Mouse (Mus musculus) midbrain, postnatal 0 days (tissue): ENCODE measurements around the gene Psen2. TPM values are rescaled to one million over a fixed set of nuclear protein-coding genes. Genes with fewer than 3 reads are reported as not detected.

ENCODE experiments used
- ATAC-seq: fragments of 200-750 bp; cut with Nextera tagmentation; 2 replicates; pipeline ENCODE4 v1.8.0; 2017; ENCODE audit warnings: moderate number of reproducible peaks, mild to moderate bottlenecking, moderate TSS enrichment, moderate library complexity; ENCODE audit not compliant: low FRiP score
- DNase-seq: peaks from one replicate; pipeline ENCODE4 v3.0.0-alpha.2; 2015; ENCODE audit warnings: low spot score
- H3K27ac ChIP-seq: fragments of 300-500 bp; sonication (generic); 2 replicates; pipeline ENCODE4 v1.5.1; 2014; ENCODE audit warnings: low read depth, mild to moderate bottlenecking, low read length, mixed read lengths
- H3K27me3 ChIP-seq: fragments of 300-500 bp; sonication (generic); 2 replicates; pipeline ENCODE4 v1.6.1; 2014; ENCODE audit warnings: low read length, control low read depth, mixed read lengths; ENCODE audit not compliant: insufficient read depth
- H3K36me3 ChIP-seq: fragments of 300-500 bp; sonication (generic); 2 replicates; pipeline ENCODE4 v1.6.1; 2014; ENCODE audit warnings: low read length, control low read depth, mixed read lengths; ENCODE audit not compliant: insufficient read depth
- H3K4me1 ChIP-seq: fragments of 300-500 bp; sonication (generic); 2 replicates; pipeline ENCODE4 v1.6.1; 2014; ENCODE audit warnings: mild to moderate bottlenecking, control low read depth, antibody characterized with exemption, low read length, mixed read lengths; ENCODE audit not compliant: insufficient read depth
- H3K4me2 ChIP-seq: fragments of 300-500 bp; sonication (generic); 2 replicates; pipeline ENCODE4 v1.6.1; 2014; ENCODE audit warnings: low read depth, mild to moderate bottlenecking, low read length, mixed read lengths; ENCODE audit not compliant: poor library complexity, severe bottlenecking
- H3K4me3 ChIP-seq: fragments of 300-500 bp; sonication (generic); 2 replicates; pipeline ENCODE4 v1.5.1; 2014; ENCODE audit warnings: low read depth, mild to moderate bottlenecking, low read length, moderate library complexity
- H3K9ac ChIP-seq: fragments of 300-500 bp; sonication (generic); replicated peaks from 2 replicates; pipeline ENCODE4 v1.6.1; 2014; ENCODE audit warnings: mild to moderate bottlenecking, low read length, moderate library complexity, mixed read lengths; ENCODE audit not compliant: poor library complexity, severe bottlenecking
- H3K9me3 ChIP-seq: fragments of 300-500 bp; sonication (generic); 2 replicates; pipeline ENCODE4 v1.6.1; 2016; ENCODE audit warnings: low read length, control low read depth
- CTCF ChIP-seq: IDR thresholded peaks from 2 replicates; pipeline ENCODE4 v1.5.1; 2016; ENCODE audit warnings: antibody characterized with exemption, mild to moderate bottlenecking
- WGBS: fragments of 180-500 bp; shearing (Covaris S2); extraction: QIAGEN DNeasy Blood & Tissue Kit; methylation state at CpG from one replicate; pipeline ENCODE4 v1.1.7; 2014; 5-methylcytosine and 5-hydroxymethylcytosine counted together
- polyA plus RNA-seq: library from polyadenylated mRNA; unstranded; fragments of >200 nt; fragmentation: Nextera tagmentation; extraction: Ambion mirVana; gene quantifications from 2 replicates; pipeline ENCODE4 v1.2.1, GENCODE M21; 2015
- total RNA-seq: library from RNA; depleted of rRNA; stranded (reverse); fragments of >200 nt; gene quantifications from 2 replicates; pipeline ENCODE4 v1.2.3, GENCODE M21; 2014

The Psen2 gene
- total and polyA plus RNA-seq, 2 experiments from 2014 or later = 22.0 to 32.1 TPM

DNA sequence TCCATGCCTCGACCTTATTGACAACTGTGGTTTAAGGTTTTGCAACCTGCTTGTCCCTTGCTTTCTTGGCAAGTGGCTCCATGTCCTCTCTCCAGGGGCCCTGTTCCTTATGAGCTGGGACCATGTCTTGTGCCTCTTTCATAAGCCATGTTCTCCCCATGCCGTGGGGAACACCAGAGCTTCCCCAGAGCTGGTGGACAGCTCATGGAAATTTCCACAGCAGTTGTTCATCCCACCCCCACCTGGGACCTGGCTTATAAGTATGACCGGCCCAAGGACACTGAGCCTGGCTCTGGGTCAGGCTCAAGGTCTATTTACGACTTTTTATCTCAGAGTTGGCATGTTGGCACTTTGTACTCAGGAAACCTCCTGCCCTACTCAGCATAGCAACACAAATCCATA is 53.2 kb downstream of the Psen2 start:
- no peak for DNase-seq
- Histone ChIP-seq H3K27ac (no peak overlapping the region), H3K4me3 (no peak overlapping the region), H3K4me2 (no peak overlapping the region), H3K4me1 (no peaks in the 10 kb centered on the region), H3K27me3 (no peaks in the 10 kb centered on the region), H3K9me3 (no peaks in the 10 kb centered on the region), H3K36me3 (no peaks in the 10 kb centered on the region), H3K9ac (no peak overlapping the region)
- ATAC-seq = no peak
- TF ChIP-seq CTCF = no peak
- WGBS = 71% methylated on average over 4 of the region's 4 CpGs

DNA sequence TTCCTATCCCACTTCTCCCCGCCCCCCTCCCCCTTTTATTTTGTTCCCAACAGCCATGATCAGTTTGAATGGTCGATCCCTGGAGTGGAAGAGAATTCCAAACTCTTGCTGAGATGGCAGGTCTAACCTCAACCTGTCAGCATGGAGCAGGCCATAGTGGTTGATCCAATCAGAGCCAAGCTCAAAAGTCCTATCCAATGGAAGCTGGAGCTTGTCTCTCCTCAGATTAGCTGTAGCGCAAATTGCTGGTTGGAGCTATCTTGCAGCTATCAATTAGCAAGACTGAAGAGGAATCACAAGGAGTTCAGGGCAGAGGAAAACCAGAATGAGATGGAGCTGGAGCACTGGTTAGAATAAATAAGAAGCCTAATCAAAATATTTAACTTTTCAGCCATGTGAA is 54.9 kb downstream of the Psen2 start:
- Histone ChIP-seq H3K4me1 (no peaks in the 10 kb centered on the region), H3K36me3 (no peaks in the 10 kb centered on the region), H3K4me3 (no peak overlapping the region), H3K27ac (no peak overlapping the region), H3K27me3 (no peaks in the 10 kb centered on the region), H3K4me2 (no peak overlapping the region), H3K9me3 (no peaks in the 10 kb centered on the region), H3K9ac (no peak overlapping the region)
- no peak for TF ChIP-seq CTCF
- no peak for DNase-seq
- no peak for ATAC-seq
- WGBS = 77% methylated on average over 3 of the region's 3 CpGs

DNA sequence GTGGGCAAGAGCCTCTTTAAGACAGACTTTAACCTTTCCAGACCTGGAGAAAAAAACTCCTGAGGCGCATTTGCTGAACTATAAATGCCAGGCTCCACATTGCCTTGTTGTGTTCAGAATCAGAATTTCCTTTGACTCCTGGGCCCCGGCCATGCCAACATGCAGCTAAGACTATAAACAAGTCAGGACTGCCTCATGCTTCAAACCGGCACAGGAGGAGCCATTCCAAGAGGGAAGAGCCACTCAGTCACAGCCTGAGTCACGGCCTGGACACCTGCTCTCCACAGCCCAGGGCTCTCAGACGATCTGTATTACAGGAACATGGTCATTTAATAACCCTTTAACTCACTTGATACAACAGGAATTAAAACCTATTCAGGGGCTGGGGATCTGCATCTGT is 62.5 kb downstream of the Psen2 start:
- no peak overlapping the region for H3K4me2 ChIP-seq
- no peak overlapping the region for H3K9ac ChIP-seq
- no peaks in the 10 kb centered on the region for H3K36me3 ChIP-seq
- no peak overlapping the region for H3K4me3 ChIP-seq
- H3K27ac ChIP-seq = no peak overlapping the region
- ATAC-seq (no peak), DNase-seq (no peak)
- TF ChIP-seq CTCF = no peak
- no peaks in the 10 kb centered on the region for H3K27me3 ChIP-seq
- H3K9me3 ChIP-seq = no peaks in the 10 kb centered on the region
- H3K4me1 ChIP-seq = no peaks in the 10 kb centered on the region
- 75% methylated on average over 5 of the region's 5 CpGs for WGBS

DNA sequence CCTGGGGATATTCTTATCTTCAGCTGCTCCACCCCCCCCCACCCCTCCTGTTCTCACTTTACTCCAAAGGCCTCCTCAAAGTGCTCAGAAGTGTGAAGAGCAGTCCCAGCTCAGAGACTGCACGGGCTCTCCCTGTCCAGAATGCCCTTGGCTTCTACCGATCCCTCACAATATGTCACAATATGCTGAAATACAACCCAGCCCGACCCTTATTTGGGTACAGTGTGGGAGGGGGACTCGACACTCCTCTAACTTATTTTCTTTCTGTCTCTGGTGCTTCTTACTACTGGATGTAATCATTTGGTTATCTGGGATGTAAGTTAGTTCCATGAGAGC is 63.6 kb downstream of the Psen2 start:
- WGBS = 78% methylated on average over 4 of the region's 4 CpGs
- H3K4me3 ChIP-seq = no peak overlapping the region
- H3K9me3 ChIP-seq = no peaks in the 10 kb centered on the region
- no peak overlapping the region for H3K27ac ChIP-seq
- H3K4me1 ChIP-seq = peaks cover 6% of the 10 kb centered on the region; the same call in 1 of the 2 replicates
- 0 out of 2 replicates have a peak, but pooled peaks cover 2% of the 10 kb centered on the region for H3K27me3 ChIP-seq
- TF ChIP-seq CTCF = no peak
- ATAC-seq = no peak
- no peak for DNase-seq
- no peak overlapping the region for H3K9ac ChIP-seq
- no peaks in the 10 kb centered on the region for H3K36me3 ChIP-seq
- no peak overlapping the region for H3K4me2 ChIP-seq

DNA sequence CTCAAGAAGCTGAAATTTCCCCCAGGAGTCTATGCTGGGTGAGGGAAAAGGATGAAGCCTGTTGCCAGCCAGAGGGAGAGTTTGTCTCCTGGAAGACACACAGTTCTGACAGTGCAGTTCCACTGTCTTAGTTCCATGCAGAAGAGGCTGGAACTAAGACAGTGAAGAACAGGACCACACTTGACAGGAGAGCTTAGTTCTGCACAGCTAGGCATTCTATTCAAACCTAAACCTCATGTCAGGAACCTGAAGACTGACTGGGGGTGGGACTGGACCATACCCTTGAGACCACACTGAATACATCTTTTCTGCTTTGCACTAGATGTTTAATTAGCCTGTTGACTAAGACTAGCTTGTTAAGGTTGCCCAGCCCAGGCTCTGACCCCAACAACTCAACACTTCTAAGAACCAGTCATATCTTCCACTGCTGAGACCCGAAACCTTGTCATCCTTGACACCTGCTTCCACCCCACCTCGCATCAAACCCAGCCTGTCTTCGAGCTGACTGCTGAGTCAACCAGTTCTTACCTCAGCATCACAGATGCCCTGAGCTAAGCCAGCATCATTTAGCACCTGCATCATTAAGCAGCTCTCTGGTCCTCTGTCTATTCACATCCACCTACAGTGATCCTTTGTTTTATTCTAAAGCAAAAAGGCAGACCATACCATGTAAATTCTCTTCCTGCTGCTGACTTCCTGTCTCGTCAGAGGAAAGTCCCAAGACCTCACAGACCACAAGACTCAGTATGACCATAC is 64.1 kb downstream of the Psen2 start, which contains the start of gene Coq8a:
TSS of gene Coq8a (minus strand) at position 644 of the 756 bp plus-strand sequence.
- 0 out of 2 replicates have a peak, but pooled peaks cover 5% of the 10 kb centered on the region for H3K27me3 ChIP-seq
- no peak for TF ChIP-seq CTCF
- no peak within 1 kb of the TSS for H3K4me3 ChIP-seq
- WGBS = 75% methylated on average over 4 of the region's 4 CpGs
- no peak within 1 kb of the TSS for H3K9ac ChIP-seq
- ATAC-seq (no peak), DNase-seq (no peak)
- no peak within 1 kb of the TSS for H3K4me2 ChIP-seq
- no peaks in the 10 kb centered on the region for H3K9me3 ChIP-seq
- H3K27ac ChIP-seq = no peak within 1 kb of the TSS
- H3K36me3 ChIP-seq = no peaks in the 10 kb centered on the region
- peaks cover 6% of the 10 kb centered on the region; the same call in 1 of the 2 replicates for H3K4me1 ChIP-seq

DNA sequence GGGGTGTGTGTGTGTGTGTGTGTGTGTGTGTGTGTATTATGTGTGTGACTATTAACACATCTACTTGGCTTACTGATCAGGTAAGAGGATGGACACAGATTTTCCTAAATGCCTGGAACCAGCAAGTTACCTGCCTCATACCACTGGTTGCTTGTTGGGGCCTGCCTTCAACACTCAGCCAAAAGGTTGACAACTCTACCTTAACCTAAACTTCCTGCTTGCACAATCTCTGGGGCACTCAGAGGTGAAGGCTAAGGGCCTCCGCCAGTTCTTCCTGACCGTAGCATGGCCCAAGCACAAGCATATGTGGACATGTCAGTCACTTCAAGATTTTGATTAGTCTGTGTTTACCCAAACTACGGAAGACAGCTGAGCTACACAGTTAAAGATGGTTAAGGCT is 65.3 kb downstream of the Psen2 start:
- ATAC-seq (no peak), DNase-seq (no peak)
- Histone ChIP-seq H3K27ac (no peak overlapping the region), H3K9me3 (no peaks in the 10 kb centered on the region), H3K9ac (no peak overlapping the region), H3K36me3 (no peaks in the 10 kb centered on the region), H3K4me2 (no peak overlapping the region), H3K27me3 (peaks cover 11% of the 10 kb centered on the region; the same call in 1 of the 2 replicates), H3K4me3 (no peak overlapping the region), H3K4me1 (peaks cover 6% of the 10 kb centered on the region; the same call in 1 of the 2 replicates)
- WGBS = 95% methylated on average over 3 of the region's 3 CpGs
- no peak for TF ChIP-seq CTCF
